ENCODE assay signal across 11 mouse cellular contexts in the genomic region with DNA sequence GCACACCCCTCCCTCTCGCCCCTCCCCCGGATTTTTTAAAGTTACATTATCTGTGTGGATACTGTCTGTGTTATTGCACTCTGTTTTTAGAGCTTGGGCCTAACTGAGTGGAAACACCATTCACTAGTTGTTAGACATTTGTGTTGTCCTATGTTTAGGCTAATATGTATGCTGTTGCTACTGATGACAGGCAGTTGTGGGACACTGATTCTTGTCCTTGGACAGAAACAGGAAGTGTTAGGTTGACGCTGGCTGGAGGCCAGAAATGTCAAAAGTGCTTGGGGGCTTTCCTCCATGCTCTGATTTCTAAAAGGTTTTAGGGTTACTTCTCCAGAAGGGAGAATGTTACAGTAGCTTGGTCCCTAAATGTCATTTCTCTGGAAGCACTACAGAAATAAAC. TPM values are rescaled to one million over a fixed set of nuclear protein-coding genes. Genes with fewer than 3 reads are reported as not detected.
DNase-seq lines count a peak whose midpoint lies in the region; ATAC-seq and TF ChIP-seq lines count a peak whose summit lies in the region.
"Had no signal": no experiment of that assay in that cellular context is flagged by ENCODE, and none has a peak within 500 bp of the region (broad histone marks: within the 10 kb centered on the region; RNA-seq: fewer than 3 reads in every experiment).

No protein-coding gene starts in this region.

- H3K4me2 ChIP-seq in hindbrain, postnatal 0 days (ENCODE audit: low read depth, low read length): no peak overlapping the region
- H3K4me2 ChIP-seq: lung, embryonic 15.5 days had no signal

- intact Hi-C loops in heart, postnatal 14 days (cut with DNase I): no loop called here

- H3K4me1 ChIP-seq in hindbrain, postnatal 0 days (ENCODE audit: insufficient read depth, low read length): no peaks in the 10 kb centered on the region

- H3K27me3 ChIP-seq in hindbrain, postnatal 0 days (ENCODE audit: insufficient read depth, low read length): no peaks in the 10 kb centered on the region
- H3K27me3 ChIP-seq: lung, embryonic 15.5 days had no signal

- no peak overlapping the region for H3K9ac ChIP-seq in hindbrain, postnatal 0 days (replicated peaks; ENCODE audit: low read length)
- H3K9ac ChIP-seq: lung, embryonic 15.5 days had no signal

- 69% methylated on average over 3 of the region's 3 CpGs for WGBS in hindbrain, postnatal 0 days

- no peak for ATAC-seq in hindbrain, postnatal 0 days

- no peak overlapping the region for H3K27ac ChIP-seq in hindbrain, postnatal 0 days
- H3K27ac ChIP-seq: lung, embryonic 15.5 days had no signal

- H3K36me3 ChIP-seq in hindbrain, postnatal 0 days (ENCODE audit: insufficient read depth, low read length): no peaks in the 10 kb centered on the region
- H3K36me3 ChIP-seq: lung, embryonic 15.5 days had no signal

- TF ChIP-seq CTCF in hindbrain, postnatal 0 days (IDR thresholded peaks at IDR 0.05; ENCODE audit: low read depth): no peak

- H3K4me3 ChIP-seq in hindbrain, postnatal 0 days (ENCODE audit: low read length): no peak overlapping the region
- H3K4me3 ChIP-seq: lung, embryonic 15.5 days had no signal

- peak; percentile 61 for DNase-seq in heart, adult 11 months
- no peak for DNase-seq in heart, adult 9 months (ENCODE audit: low spot score in 2 of 2)
- DNase-seq in right cerebral cortex, postnatal 14 days: peak; percentile 30
- DNase-seq in right cerebral cortex, postnatal 36 days (ENCODE audit: low spot score in 2 of 2): no peak
- DNase-seq in heart, postnatal 14 days: peak; percentile 11 to 15
- peak; percentile 27 to 41 for DNase-seq in spleen, postnatal 36 days (ENCODE audit: low spot score in 2 of 2)
- no peak for DNase-seq in hindbrain, postnatal 0 days (ENCODE audit: low spot score)
- no peak for DNase-seq in c-Kit-positive CD71-positive TER-119-positive erythroid progenitor cells, embryonic 14.5 days (ENCODE audit: low spot score)

- no peaks in the 10 kb centered on the region for H3K9me3 ChIP-seq in hindbrain, postnatal 0 days (ENCODE audit: low read length)
- H3K9me3 ChIP-seq: lung, embryonic 15.5 days had no signal

RNA-seq across cellular contexts. Expression of a gene that starts 29.1 kb away (rescaled TPM):
- total RNA-seq in heart, postnatal 14 days (2021): 10 to 100 TPM; 19.5 to 22.7 TPM
- 285 and 293 TPM in 2 replicates for total RNA-seq in hindbrain, postnatal 0 days (2014; rRNA removed)
- 137 and 151 TPM in 2 replicates for polyA plus RNA-seq in hindbrain, postnatal 0 days (2015; fragmentation: Nextera tagmentation; extraction: Ambion mirVana)

RNA-seq across cellular contexts. Expression of a gene that starts 54.3 kb away (rescaled TPM):
- not detected for total RNA-seq in heart, postnatal 14 days (2021)
- not detected in 2 replicates for total RNA-seq in hindbrain, postnatal 0 days (2014; rRNA removed)
- 0.09 TPM in 1 of 2 replicates, not detected in the other for polyA plus RNA-seq in hindbrain, postnatal 0 days (2015; fragmentation: Nextera tagmentation; extraction: Ambion mirVana)
- total RNA-seq: gastrocnemius, postnatal 4 days had no signal
- polyA plus RNA-seq: large intestine, adult 2 months; lung, embryonic 15.5 days had no signal

Comparison
In these comparisons a context has a peak if more than half of its experiments do, and no peak if none do; other contexts are left out.
1. DNase-seq: peak in heart, adult 11 months (single experiment), right cerebral cortex, postnatal 14 days (single experiment), heart, postnatal 14 days (2 of 2) and spleen, postnatal 36 days (2 of 2); none in heart, adult 9 months (0 of 2), right cerebral cortex, postnatal 36 days (0 of 2), hindbrain, postnatal 0 days (single experiment) and c-Kit-positive CD71-positive TER-119-positive erythroid progenitor cells, embryonic 14.5 days (single experiment).
2. RNA of a gene that starts 29.1 kb away (total RNA-seq): 285 to 293 TPM in hindbrain, postnatal 0 days; 19.5 to 22.7 TPM in heart, postnatal 14 days; every median in the first group is over 10 times any median in the second.